Mouse (Mus musculus) frontal cortex, adult (tissue): ENCODE data around the gene Clcn2.

Experiments
- ATAC-seq: cut with Nextera tagmentation; 2 replicates; pipeline ENCODE4 v1.9.2; 2017; ENCODE audit warnings: mild to moderate bottlenecking, moderate library complexity, mixed read lengths; ENCODE audit not compliant: low TSS enrichment

Clcn2 gene

DNA sequence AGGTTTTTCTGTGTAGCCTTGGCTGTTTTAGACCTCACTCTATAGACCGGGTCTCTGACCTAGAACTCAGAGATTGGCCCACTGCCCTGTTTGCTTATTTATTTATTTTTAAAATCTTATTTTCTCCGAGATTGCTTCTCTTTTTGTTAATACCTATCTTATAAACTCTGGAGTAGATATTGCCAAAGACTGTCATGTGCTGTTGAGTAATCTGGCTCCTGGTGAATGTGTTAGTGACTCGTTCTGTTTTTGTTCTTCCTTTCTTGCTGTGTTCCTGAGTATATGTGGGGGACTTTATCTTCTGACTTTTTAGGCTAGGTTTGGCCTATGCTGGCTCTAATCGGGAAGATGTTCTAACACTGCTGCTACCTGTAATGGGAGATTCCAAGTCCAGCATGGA, 59.9 kb downstream of the Clcn2 start:
- ATAC-seq = no peak

DNA sequence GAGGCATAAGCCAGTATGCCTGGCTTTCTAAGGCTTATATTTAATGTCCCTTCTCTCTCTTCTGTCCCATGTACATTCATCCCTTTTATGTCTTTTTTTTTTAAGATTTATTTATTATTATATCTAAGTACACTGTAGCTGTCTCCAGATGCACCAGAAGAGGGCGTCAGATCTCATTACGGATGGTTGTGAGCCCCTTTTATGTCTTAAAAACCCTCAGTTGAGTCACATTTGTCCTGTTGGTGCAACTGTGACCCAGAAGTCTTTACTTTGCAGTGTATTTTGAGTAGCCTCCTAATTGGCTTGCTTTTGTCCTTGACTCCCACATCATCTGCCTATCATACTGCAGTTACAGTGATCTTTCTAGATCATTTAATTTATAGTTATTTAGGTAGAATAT, 64.2 kb downstream of the Clcn2 start:
- ATAC-seq = no peak
